Mouse (Mus musculus) cerebellum, adult 2 months (tissue): ENCODE measurements around the gene Armh2.

ENCODE experiments used
- CTCF ChIP-seq: fragments of 200-500 bp; IDR thresholded peaks from 2 replicates; pipeline ENCODE4 v1.5.1; 2011; ENCODE audit warnings: low read depth, mild to moderate bottlenecking, control low read depth, low read length, moderate library complexity, borderline replicate concordance; ENCODE audit not compliant: insufficient read depth
- POLR2A ChIP-seq: fragments of 200-500 bp; IDR thresholded peaks from 2 replicates; pipeline ENCODE4 v1.6.1; 2011; ENCODE audit warnings: low read length, control low read depth, borderline replicate concordance; ENCODE audit not compliant: insufficient read depth

DNA sequence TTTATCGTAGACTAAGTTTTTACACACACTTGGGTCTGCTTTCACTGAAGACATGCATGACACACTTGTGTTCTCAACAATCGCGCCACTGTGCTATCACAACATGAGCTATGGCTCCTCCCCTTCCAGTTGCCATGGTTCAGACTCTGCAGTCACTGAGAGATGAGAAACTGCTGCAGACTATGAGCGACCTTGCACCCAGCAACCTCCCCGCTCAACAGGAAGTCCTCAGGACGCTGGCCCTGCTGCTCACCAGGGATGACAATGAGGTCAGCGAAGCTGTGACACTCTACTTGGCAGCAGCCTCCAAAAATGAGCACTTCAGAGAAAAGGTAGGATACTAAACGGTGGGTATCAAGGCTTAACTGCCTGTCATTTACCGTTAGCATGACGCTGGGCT lies 19.5 kb upstream of the Armh2 start:
- TF ChIP-seq POLR2A: no peak
- TF ChIP-seq CTCF: no peak
